Mouse (Mus musculus): ENCODE data around the gene Rhod. TPM values are rescaled to one million over a fixed set of nuclear protein-coding genes. Genes with fewer than 3 reads are reported as not detected.

Gene Rhod
- polyA plus RNA-seq, 1 experiment from 2014 or later = 43.0 TPM

DNA sequence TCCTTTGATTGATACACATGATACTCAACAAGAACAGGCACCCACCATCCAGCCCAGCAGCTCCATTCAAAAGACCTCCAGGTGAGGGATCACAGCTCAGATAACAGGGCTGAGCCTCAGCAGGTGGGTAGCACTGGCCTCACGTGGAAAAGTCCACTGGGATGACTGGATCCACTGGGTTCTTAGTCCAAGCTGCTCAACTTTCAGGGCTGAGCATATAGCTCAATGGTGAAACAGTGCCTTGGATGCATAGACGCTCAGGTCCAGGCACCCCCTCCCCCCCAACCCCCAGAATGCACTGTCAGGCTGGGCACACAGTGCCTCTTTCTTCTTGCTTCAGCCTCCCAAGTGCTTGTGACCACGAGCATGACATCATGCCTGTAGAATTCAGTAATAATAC is 16.2 kb downstream of the Rhod start:
- no peaks in the 10 kb centered on the region for H3K4me1 ChIP-seq

DNA sequence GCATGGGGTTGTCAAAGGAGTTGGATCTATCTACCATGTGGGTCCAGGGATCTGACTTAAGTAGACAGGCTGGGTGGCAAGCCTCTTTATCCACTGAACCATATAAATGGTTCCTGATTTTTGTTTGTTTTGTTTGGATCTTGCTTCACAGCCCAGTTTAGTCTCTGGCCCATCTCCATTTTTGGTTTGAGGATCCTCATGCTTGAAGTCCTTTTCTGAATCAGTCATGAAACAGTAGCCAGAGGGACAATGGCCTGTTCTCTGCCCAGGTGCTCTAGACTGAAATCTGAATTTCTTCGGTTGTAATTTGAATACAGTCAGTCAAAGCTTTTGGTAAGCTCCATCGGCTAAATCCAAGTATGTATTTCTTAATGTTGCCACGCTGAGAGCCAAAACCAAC is 16.7 kb downstream of the Rhod start:
- Histone ChIP-seq H3K4me1 (no peaks in the 10 kb centered on the region), H3K9me3 (replicated peaks) (no peaks in the 10 kb centered on the region), H3K27me3 (no peaks in the 10 kb centered on the region), H3K27ac (no peak overlapping the region), H3K9ac (no peak overlapping the region), H3K4me2 (no peak overlapping the region), H3K4me3 (replicated peaks) (no peak overlapping the region), H3K36me3 (peaks cover 58% of the 10 kb centered on the region)
- no peak for ATAC-seq (replicated peaks; ENCODE audit: low FRiP score)
- 94% methylated on average over 3 of the region's 3 CpGs for WGBS

More for the DNA sequence above, 16.2 kb downstream of the Rhod start:
- no peaks in the 10 kb centered on the region for H3K9me3 ChIP-seq (replicated peaks)
- peaks cover 61% of the 10 kb centered on the region for H3K36me3 ChIP-seq
- no peak for ATAC-seq (replicated peaks; ENCODE audit: low FRiP score)
- H3K27me3 ChIP-seq = no peaks in the 10 kb centered on the region
- H3K4me3 ChIP-seq (replicated peaks) = no peak overlapping the region
- no peak overlapping the region for H3K9ac ChIP-seq
- WGBS = 92% methylated on average over 3 of the region's 3 CpGs
- H3K4me2 ChIP-seq = no peak overlapping the region
- H3K27ac ChIP-seq = no peak overlapping the region

DNA sequence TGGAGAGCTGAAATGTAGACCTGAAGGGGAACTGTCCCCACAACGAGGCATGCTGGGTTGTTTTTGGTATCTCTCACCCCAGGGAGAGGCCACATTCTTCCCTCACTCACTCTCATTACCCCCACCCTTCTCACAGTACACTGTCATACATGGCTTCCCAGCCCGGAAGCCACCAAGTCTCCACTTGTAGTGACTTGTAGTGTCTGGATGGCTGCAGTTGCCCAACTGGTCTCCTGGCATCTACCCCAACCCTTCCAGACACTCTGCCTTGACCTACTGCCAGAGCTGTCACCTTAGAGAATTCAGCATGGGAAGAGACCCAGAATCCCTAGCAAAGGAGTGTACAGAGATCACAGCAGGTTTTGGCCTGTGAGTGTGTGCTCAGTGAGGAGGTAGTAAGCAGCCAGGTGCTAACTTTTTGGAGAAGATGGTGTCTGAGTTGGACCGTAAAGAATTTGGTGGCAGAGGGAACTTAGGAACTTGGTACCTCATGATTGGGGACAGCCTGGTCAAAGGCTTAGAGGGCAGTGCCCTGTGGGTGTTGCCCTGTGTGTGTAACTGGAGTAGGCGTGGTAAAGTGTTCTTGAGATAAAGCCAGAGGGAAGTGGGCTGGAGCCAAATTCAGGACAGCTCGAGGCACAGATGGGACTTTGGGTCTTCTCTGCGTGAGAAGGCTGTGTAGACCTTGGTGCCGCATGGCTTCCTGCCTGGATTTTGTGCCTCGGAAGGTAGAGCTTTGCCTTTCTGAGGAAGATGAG is 18.9 kb downstream of the Rhod start:
- Histone ChIP-seq H3K27me3 (no peaks in the 10 kb centered on the region), H3K4me3 (replicated peaks) (no peak overlapping the region), H3K27ac (no peak overlapping the region), H3K9ac (no peak overlapping the region), H3K4me2 (no peak overlapping the region), H3K9me3 (replicated peaks) (no peaks in the 10 kb centered on the region), H3K4me1 (no peaks in the 10 kb centered on the region), H3K36me3 (peaks cover 38% of the 10 kb centered on the region)
- ATAC-seq (replicated peaks; ENCODE audit: low FRiP score) = no peak
- 89% methylated on average over 8 of the region's 8 CpGs for WGBS

DNA sequence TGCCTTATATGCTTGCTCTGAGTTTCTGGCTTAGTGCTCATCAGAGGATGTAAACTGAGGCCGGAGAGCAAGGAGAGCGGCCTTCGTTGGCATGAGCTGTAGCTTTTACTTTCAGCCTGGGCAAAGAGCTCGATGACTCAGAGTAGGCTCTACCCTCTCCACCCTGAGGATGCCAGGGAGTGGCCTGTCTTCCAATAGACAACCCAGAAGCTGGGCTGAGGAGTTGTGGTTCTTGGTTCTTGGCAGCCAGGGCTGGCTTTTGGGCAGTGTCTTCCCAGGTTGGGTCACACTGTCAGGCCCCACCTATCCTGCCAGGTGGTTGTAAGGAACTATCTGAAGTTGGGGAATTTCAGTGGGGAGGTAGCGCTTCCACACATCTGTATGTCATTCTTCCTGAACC is 19.5 kb downstream of the Rhod start:
- no peak for ATAC-seq (replicated peaks; ENCODE audit: low FRiP score)
- Histone ChIP-seq H3K4me1 (no peaks in the 10 kb centered on the region), H3K27me3 (no peaks in the 10 kb centered on the region), H3K9me3 (replicated peaks) (no peaks in the 10 kb centered on the region), H3K36me3 (peaks cover 32% of the 10 kb centered on the region), H3K27ac (no peak overlapping the region), H3K4me3 (replicated peaks) (no peak overlapping the region), H3K9ac (no peak overlapping the region), H3K4me2 (no peak overlapping the region)
- WGBS = 96% methylated on average over 5 of the region's 5 CpGs

DNA sequence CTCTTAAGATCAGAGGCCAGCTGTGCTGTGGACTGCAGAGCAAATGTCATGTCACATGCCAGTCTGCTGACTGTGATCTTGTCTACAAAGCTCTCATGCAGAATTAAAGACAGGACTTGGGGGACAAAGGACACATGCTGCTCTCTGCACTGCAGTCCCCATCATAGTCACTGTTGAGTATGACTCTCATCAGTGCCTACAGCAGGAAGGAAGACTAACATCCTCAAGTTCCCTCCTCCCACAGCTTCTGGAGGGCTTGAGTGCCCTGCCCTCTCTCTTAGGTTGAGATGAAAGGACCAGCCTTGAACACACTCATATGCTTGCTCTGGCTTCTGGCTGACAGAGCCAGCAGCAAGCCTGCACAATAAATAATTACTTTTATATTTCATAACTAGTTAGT is 21.5 kb downstream of the Rhod start:
- ATAC-seq (replicated peaks; ENCODE audit: low FRiP score) = no peak
- H3K27ac ChIP-seq = no peak overlapping the region
- no peaks in the 10 kb centered on the region for H3K27me3 ChIP-seq
- no peaks in the 10 kb centered on the region for H3K9me3 ChIP-seq (replicated peaks)
- H3K4me2 ChIP-seq = no peak overlapping the region
- peaks cover 13% of the 10 kb centered on the region; the same call in 1 of the 2 replicates for H3K36me3 ChIP-seq
- H3K9ac ChIP-seq = no peak overlapping the region
- no peaks in the 10 kb centered on the region for H3K4me1 ChIP-seq
- no peak overlapping the region for H3K4me3 ChIP-seq (replicated peaks)

DNA sequence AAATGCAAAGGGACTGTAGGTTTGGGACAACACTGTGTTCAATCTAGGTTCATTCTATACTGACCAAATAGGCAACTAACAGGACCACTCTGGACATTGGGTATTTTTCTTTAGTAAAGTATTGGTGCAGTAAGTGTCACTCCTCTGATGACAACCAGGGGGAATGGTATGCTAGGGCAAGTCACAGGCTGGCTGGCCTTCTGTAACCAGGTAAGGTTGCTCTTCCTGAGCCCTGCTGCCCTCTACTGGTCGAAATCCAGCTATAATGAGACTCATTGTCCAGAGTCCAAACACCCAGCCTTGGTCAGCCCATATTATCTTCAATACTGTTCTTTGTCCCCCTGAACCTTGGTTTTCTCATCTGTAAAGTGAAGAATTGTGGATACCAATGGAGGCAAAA is 22.0 kb downstream of the Rhod start:
- H3K9me3 ChIP-seq (replicated peaks) = no peaks in the 10 kb centered on the region
- 0 out of 2 replicates have a peak, but pooled peaks have one; percentile 36 for ATAC-seq (replicated peaks; ENCODE audit: low FRiP score)
- 0% methylated on average over 1 of the region's 1 CpGs for WGBS
- no peak overlapping the region for H3K4me3 ChIP-seq (replicated peaks)
- H3K36me3 ChIP-seq = peaks cover 9% of the 10 kb centered on the region; the same call in 1 of the 2 replicates
- H3K9ac ChIP-seq = no peak overlapping the region
- no peaks in the 10 kb centered on the region for H3K4me1 ChIP-seq
- no peak overlapping the region for H3K4me2 ChIP-seq
- H3K27ac ChIP-seq = no peak overlapping the region
- H3K27me3 ChIP-seq = no peaks in the 10 kb centered on the region

DNA sequence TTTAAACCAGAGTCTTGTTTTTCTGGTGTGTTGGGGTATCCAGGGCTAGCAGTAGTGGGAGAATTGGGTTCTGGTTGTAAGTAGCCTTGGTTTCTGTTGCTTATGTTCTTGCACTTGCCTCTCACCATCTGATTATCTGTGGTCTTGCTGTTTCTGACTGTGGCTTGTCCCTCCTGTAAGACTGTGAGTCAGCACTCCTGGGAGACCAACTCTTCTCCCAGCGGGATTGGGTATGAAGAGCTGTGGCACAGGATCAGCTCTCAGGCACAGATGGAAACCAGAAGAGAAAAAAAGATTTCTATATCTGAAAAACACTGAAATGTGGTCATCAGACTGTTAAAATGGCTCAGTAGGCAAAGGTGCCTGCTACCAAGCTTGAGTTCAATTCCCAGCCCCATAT is 24.6 kb downstream of the Rhod start:
- no peaks in the 10 kb centered on the region for H3K36me3 ChIP-seq
- no peaks in the 10 kb centered on the region for H3K27me3 ChIP-seq
- H3K9ac ChIP-seq = no peak overlapping the region
- ATAC-seq (replicated peaks; ENCODE audit: low FRiP score) = no peak
- no peak overlapping the region for H3K4me2 ChIP-seq
- no peak overlapping the region for H3K27ac ChIP-seq
- no peaks in the 10 kb centered on the region for H3K4me1 ChIP-seq
- H3K9me3 ChIP-seq (replicated peaks) = no peaks in the 10 kb centered on the region
- H3K4me3 ChIP-seq (replicated peaks) = no peak overlapping the region
- 83% methylated on average over 1 of the region's 1 CpGs for WGBS

DNA sequence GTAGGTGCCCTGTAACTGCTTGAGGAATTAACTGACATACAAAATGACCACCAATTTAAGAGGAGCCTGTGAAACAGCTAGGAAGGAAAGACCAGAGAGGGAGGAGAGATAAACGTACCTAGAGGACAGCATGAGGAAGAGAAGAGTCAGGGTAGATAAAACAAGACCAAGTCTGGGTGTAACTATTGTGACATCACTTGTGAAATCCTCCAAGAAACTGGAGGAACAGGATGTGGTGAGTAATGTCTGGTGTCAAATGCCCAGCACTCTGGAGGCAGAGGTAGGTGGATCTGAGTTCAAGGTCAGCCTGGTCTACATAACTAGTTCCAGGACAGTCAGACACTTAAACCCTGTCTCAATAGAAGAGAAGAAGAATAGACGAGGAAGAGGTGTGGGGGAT is 30.2 kb downstream of the Rhod start:
- Histone ChIP-seq H3K4me2 (no peak overlapping the region), H3K4me3 (replicated peaks) (no peak overlapping the region), H3K4me1 (no peaks in the 10 kb centered on the region), H3K27me3 (no peaks in the 10 kb centered on the region), H3K9ac (no peak overlapping the region), H3K36me3 (no peaks in the 10 kb centered on the region), H3K9me3 (replicated peaks) (no peaks in the 10 kb centered on the region), H3K27ac (no peak overlapping the region)
- WGBS = 53% methylated on average over 2 of the region's 2 CpGs
- ATAC-seq (replicated peaks; ENCODE audit: low FRiP score) = no peak

DNA sequence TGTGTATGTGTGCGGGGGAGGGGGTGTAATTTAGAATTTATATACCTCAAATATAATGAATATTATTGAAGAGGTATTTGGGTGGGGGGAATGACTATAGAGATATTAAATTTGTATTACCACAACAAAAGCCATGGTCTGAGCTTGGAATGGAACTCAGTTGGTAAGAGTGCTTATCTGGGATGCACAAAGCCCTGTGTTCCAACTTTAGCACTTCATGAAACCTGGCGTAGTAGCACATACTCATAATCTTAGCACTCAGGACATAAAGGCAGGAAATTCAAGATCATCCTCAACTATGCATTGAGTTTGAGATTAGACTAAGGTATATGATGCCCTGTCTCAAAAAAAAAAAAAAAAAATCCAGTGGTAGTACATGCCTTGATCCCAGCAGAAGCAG is 34.4 kb downstream of the Rhod start:
- Histone ChIP-seq H3K9me3 (replicated peaks) (no peaks in the 10 kb centered on the region), H3K27ac (no peak overlapping the region), H3K27me3 (no peaks in the 10 kb centered on the region), H3K36me3 (no peaks in the 10 kb centered on the region), H3K4me2 (no peak overlapping the region), H3K4me3 (replicated peaks) (no peak overlapping the region), H3K4me1 (no peaks in the 10 kb centered on the region), H3K9ac (no peak overlapping the region)
- no peak for ATAC-seq (replicated peaks; ENCODE audit: low FRiP score)
- WGBS = 97% methylated on average over 2 of the region's 2 CpGs

DNA sequence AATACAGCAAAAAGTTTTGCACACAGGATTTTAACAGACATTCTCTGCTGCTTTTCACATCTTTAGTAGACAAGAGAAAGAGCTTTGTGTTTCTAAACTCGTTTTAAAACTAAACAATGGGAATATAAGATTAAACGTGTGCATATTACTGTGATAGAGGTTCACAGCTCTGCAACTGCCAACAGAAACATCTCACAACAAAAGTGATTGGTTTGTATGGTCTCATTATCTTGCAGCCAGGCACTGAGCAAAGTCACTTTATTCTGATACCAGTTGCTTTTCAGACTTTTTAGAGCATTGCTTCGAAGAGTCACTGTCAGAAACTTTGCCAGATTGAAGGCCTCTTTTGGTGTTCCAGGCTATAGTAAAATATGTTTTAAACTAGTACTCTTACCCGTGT is 40.3 kb downstream of the Rhod start:
- Histone ChIP-seq H3K27ac (no peak overlapping the region), H3K4me3 (replicated peaks) (no peak overlapping the region), H3K9ac (no peak overlapping the region), H3K4me2 (peak overlapping the region; percentile 91; the same call in 1 of the 2 replicates), H3K36me3 (no peaks in the 10 kb centered on the region), H3K4me1 (peaks cover 19% of the 10 kb centered on the region), H3K9me3 (replicated peaks) (no peaks in the 10 kb centered on the region), H3K27me3 (no peaks in the 10 kb centered on the region)
- 76% methylated on average over 4 of the region's 4 CpGs for WGBS
- no peak for ATAC-seq (replicated peaks; ENCODE audit: low FRiP score)

DNA sequence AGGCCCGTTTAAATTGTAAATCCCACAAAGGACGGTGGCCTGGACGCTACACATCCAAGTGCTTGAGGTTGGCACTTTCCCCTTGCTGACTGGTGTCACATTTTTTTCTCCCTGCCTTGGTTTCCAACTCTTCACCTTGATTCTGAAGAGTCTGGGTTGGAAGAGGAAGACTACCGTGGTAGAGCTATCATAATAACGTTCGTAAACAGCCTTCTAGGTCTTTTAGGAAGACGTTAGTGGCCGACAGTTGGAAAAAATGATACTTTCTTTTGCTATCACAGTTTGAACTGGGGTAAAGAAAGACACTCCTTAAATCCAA is 40.6 kb downstream of the Rhod start:
- Histone ChIP-seq H3K27me3 (no peaks in the 10 kb centered on the region), H3K9me3 (replicated peaks) (no peaks in the 10 kb centered on the region), H3K9ac (peak overlapping the region; percentile 54), H3K4me3 (replicated peaks) (peak overlapping the region; percentile 100), H3K27ac (peak overlapping the region; percentile 96), H3K4me1 (peaks cover 22% of the 10 kb centered on the region), H3K4me2 (peak overlapping the region; percentile 91), H3K36me3 (no peaks in the 10 kb centered on the region; the same call in 1 of the 2 replicates)
- ATAC-seq (replicated peaks; ENCODE audit: low FRiP score) = no peak
- 38% methylated on average over 8 of the region's 8 CpGs for WGBS

DNA sequence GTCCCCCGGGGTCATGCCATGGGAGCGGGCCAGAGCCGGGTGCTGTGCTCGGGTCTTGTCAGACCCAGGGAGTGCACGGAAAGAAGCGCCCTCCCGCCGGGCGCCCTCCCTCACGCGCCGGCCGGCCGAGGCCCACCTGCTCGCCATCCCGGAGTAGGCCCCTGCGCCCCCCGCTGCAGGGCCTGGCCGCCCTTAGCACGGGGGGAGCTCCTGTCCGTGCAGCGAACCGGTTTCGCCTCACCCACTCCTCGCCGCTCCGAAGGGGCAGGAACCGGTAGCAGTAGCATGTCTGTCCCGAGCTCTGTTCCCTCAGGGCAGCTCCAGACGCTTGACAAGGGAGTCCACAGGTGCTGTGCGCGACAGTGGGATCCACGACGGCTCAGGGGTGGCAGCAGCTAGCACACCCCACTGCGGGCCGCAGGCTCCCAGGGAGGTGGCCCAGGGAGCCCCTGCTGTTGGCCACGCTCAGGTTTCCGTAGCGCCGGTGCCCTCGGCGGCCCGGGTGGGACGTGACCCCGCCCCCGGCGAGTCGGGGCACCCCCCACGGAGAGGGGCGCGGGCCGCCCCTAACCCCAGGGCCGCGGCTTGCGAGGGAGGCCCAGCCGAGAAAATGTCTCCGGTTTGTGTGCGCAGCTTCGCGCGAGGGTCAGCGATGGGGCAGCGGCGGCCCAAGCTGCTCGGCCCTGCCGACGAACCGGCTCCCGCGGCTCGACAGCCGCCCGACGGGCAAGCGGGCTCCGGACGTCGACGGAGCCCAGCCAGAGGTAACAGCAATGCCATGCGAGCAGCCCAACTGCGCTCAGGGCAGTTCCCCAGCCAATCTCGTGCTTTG is 41.2 kb downstream of the Rhod start, which contains the start of gene Kdm2a:
Kdm2a (minus strand) TSS at position 488 of the 832 bp plus-strand sequence.
- peak; percentile 59 for ATAC-seq (replicated peaks; ENCODE audit: low FRiP score)
- Histone ChIP-seq H3K4me3 (replicated peaks) (peak within 1 kb of the TSS; percentile 100), H3K27ac (peak within 1 kb of the TSS; percentile 96), H3K4me1 (peaks cover 25% of the 10 kb centered on the region), H3K36me3 (peaks cover 3% of the 10 kb centered on the region), H3K9me3 (replicated peaks) (no peaks in the 10 kb centered on the region), H3K27me3 (no peaks in the 10 kb centered on the region), H3K4me2 (peak within 1 kb of the TSS; percentile 91), H3K9ac (peak within 1 kb of the TSS; percentile 54)
- under 1% methylated on average over 82 of the region's 82 CpGs for WGBS

All from kidney, embryonic 15.5 days (tissue).